In genomic region chr19:7416834-7417735, GRCm38 (mm10) we compare ENCODE assay signal across 8 mouse cellular contexts. TPM values are rescaled to one million over a fixed set of nuclear protein-coding genes. Genes with fewer than 3 reads are reported as not detected.
A peak's percentile ranks its signal among the peaks of the same experiment; 100 is the strongest.
DNase-seq lines count a peak whose midpoint lies in the region; ATAC-seq and TF ChIP-seq lines count a peak whose summit lies in the region.

Gene 2700081O15Rik (plus strand): TSS chr19:7417625.

- intact Hi-C loops in heart, adult 2 months (cut with DNase I), result loop anchor here (1.0 to 2.0 kb wide), 3 partner anchors 16 to 76 kb away; partner anchors contain the start of gene Mark2

- no peaks in the 10 kb centered on the region for H3K27me3 ChIP-seq in embryonic facial prominence, embryonic 12.5 days
- no peaks in the 10 kb centered on the region for H3K27me3 ChIP-seq in heart, adult 2 months (ENCODE audit: control insufficient read depth, insufficient read depth, low read length)
- no peaks in the 10 kb centered on the region for H3K27me3 ChIP-seq in kidney, adult 2 months (replicated peaks; ENCODE audit: control insufficient read depth, insufficient read depth, low read length)
- H3K27me3 ChIP-seq in stomach, embryonic 16.5 days (ENCODE audit: control insufficient read depth, insufficient read depth, low read length), result no peaks in the 10 kb centered on the region

- H3K36me3 ChIP-seq in embryonic facial prominence, embryonic 12.5 days, result peaks cover 23% of the 10 kb centered on the region
- H3K36me3 ChIP-seq in heart, adult 2 months (ENCODE audit: control insufficient read depth, insufficient read depth, low read length), result no peaks in the 10 kb centered on the region
- no peaks in the 10 kb centered on the region for H3K36me3 ChIP-seq in kidney, adult 2 months (ENCODE audit: control insufficient read depth, insufficient read depth, low read length)
- no peaks in the 10 kb centered on the region for H3K36me3 ChIP-seq in stomach, embryonic 16.5 days (ENCODE audit: control insufficient read depth, insufficient read depth, low read length)

- DNase-seq in 3134 (ENCODE audit: extremely low read depth, insufficient read length, low spot score), result peak; percentile 88
- peak; percentile 85 for DNase-seq in adrenal gland, postnatal 10 days
- peak; percentile 88 to 90 for DNase-seq in heart, adult 2 months
- peak; percentile 78 for DNase-seq in kidney, adult 2 months
- peak; percentile 81 for DNase-seq in liver
- peak; percentile 39 for DNase-seq in naive thymus-derived CD4-positive, alpha-beta T cell, adult 2 months (ENCODE audit: low read depth)

- 0 out of 2 replicates have a peak, but pooled peaks have one; percentile 8 for TF ChIP-seq CTCF in heart, adult 2 months (IDR thresholded peaks at IDR 0.05)
- TF ChIP-seq CTCF in kidney, adult 2 months (conservative IDR thresholded peaks at IDR 0.05; ENCODE audit: insufficient read depth, insufficient read length, low read depth, low read length), result no peak

- TF ChIP-seq EP300 in heart, adult 2 months (IDR thresholded peaks at IDR 0.05; ENCODE audit: insufficient read depth, low read depth, low read length), result no peak

- H3K79me2 ChIP-seq in heart, adult 2 months (replicated peaks; ENCODE audit: control insufficient read depth, insufficient read depth, low read length), result 0 out of 2 replicates have a peak, but pooled peaks cover 1% of the 10 kb centered on the region

- H3K9ac ChIP-seq in embryonic facial prominence, embryonic 12.5 days, result peak within 1 kb of the TSS; percentile 98
- peak within 1 kb of the TSS; percentile 76 for H3K9ac ChIP-seq in heart, adult 2 months (ENCODE audit: low read depth, low read length)
- H3K9ac ChIP-seq in stomach, embryonic 16.5 days (ENCODE audit: low read length), result peak within 1 kb of the TSS; percentile 99

- H3K27ac ChIP-seq in embryonic facial prominence, embryonic 12.5 days, result peak within 1 kb of the TSS; percentile 96
- peak within 1 kb of the TSS; percentile 95 for H3K27ac ChIP-seq in heart, adult 2 months
- peak within 1 kb of the TSS; percentile 65 for H3K27ac ChIP-seq in kidney, adult 2 months (ENCODE audit: insufficient read depth, low read depth, low read length)
- peak within 1 kb of the TSS; percentile 93 for H3K27ac ChIP-seq in stomach, embryonic 16.5 days (ENCODE audit: low read length)

- H3K4me1 ChIP-seq in embryonic facial prominence, embryonic 12.5 days, result peaks cover 46% of the 10 kb centered on the region
- H3K4me1 ChIP-seq in heart, adult 2 months (ENCODE audit: control insufficient read depth, insufficient read depth, low read length), result peaks cover 6% of the 10 kb centered on the region
- no peaks in the 10 kb centered on the region for H3K4me1 ChIP-seq in kidney, adult 2 months (ENCODE audit: control insufficient read depth, insufficient read depth, low read length)
- peaks cover 35% of the 10 kb centered on the region for H3K4me1 ChIP-seq in stomach, embryonic 16.5 days (ENCODE audit: control insufficient read depth, insufficient read depth, low read length)

- H3K4me3 ChIP-seq in embryonic facial prominence, embryonic 12.5 days, result peak within 1 kb of the TSS; percentile 81
- H3K4me3 ChIP-seq in heart, adult 2 months, result peak within 1 kb of the TSS; percentile 74
- H3K4me3 ChIP-seq in kidney, adult 2 months (ENCODE audit: insufficient read depth, low read depth, low read length), result peak within 1 kb of the TSS; percentile 69
- peak within 1 kb of the TSS; percentile 82 for H3K4me3 ChIP-seq in stomach, embryonic 16.5 days (replicated peaks; ENCODE audit: low read length)

- H3K4me2 ChIP-seq in embryonic facial prominence, embryonic 12.5 days (replicated peaks), result peak within 1 kb of the TSS; percentile 84
- H3K4me2 ChIP-seq in stomach, embryonic 16.5 days (ENCODE audit: low read depth, low read length), result peak within 1 kb of the TSS; percentile 81

- no peaks in the 10 kb centered on the region for H3K9me3 ChIP-seq in embryonic facial prominence, embryonic 12.5 days
- no peaks in the 10 kb centered on the region for H3K9me3 ChIP-seq in stomach, embryonic 16.5 days (replicated peaks; ENCODE audit: control insufficient read depth, low read length)

- peak; percentile 57 for ATAC-seq in embryonic facial prominence, embryonic 12.5 days (ENCODE audit: insufficient number of reproducible peaks, insufficient read depth, low FRiP score, low TSS enrichment)
- ATAC-seq in stomach, embryonic 16.5 days (ENCODE audit: insufficient read depth, low FRiP score), result peak; percentile 73

- WGBS in embryonic facial prominence, embryonic 12.5 days, result under 1% methylated on average over 88 of the region's 107 CpGs
- WGBS in heart, adult 2 months, result 2% methylated on average over 104 of the region's 107 CpGs
- WGBS in kidney, adult 2 months, result 1% methylated on average over 105 of the region's 107 CpGs
- WGBS in stomach, embryonic 16.5 days, result under 1% methylated on average over 104 of the region's 107 CpGs

- no peak for TF ChIP-seq POLR2A in heart, adult 2 months (IDR thresholded peaks at IDR 0.05; ENCODE audit: insufficient read depth, low read depth, low read length)
- TF ChIP-seq POLR2A in kidney, adult 2 months (IDR thresholded peaks at IDR 0.05; ENCODE audit: low read depth, low read length), result no peak

RNA-seq across cellular contexts. Expression of gene 2700081O15Rik, which starts in this region (rescaled TPM):
- total RNA-seq in adrenal gland, postnatal 10 days (2021), result 10 to 100 TPM; 29.6 to 37.6 TPM
- 12.5 and 13.3 TPM in 2 replicates for polyA plus RNA-seq in embryonic facial prominence, embryonic 12.5 days (2016; fragmentation: Nextera tagmentation; extraction: Ambion mirVana)
- 10 to 100 TPM; 13.1 to 13.4 TPM for total RNA-seq in heart, adult 2 months (2021)
- 16.4 and 25.7 TPM in 2 replicates for polyA plus RNA-seq in heart, adult 2 months (2012; rRNA removed)
- 9.4 and 12.0 TPM in 2 replicates for polyA plus RNA-seq in kidney, adult 2 months (2012; rRNA removed)
- 4.6 and 5.0 TPM in 2 replicates for polyA plus RNA-seq in stomach, embryonic 16.5 days (2015; fragmentation: Nextera tagmentation; extraction: Ambion mirVana)

Comparison
In these comparisons a context has a peak if more than half of its experiments do, and no peak if none do; other contexts are left out.
1. Peak in every context shown above with its lines: DNase-seq, ATAC-seq, H3K4me3 ChIP-seq and H3K27ac ChIP-seq.
2. DNase-seq: peak in every context shown above with its lines; median percentile 89 in heart, adult 2 months; 88 in 3134; 85 in adrenal gland, postnatal 10 days; 81 in liver; 78 in kidney, adult 2 months; 39 in naive thymus-derived CD4-positive, alpha-beta T cell, adult 2 months.